Mouse (Mus musculus) heart, adult 2 months (tissue): Measurements from ENCODE around the gene Atpaf2.

ENCODE experiments used
- EP300 ChIP-seq: fragments of 200-500 bp; IDR thresholded peaks from 2 replicates; pipeline ENCODE4 v1.6.1; 2011; ENCODE audit warnings: low read depth, low read length, control low read depth; ENCODE audit not compliant: insufficient read depth
- POLR2A ChIP-seq: fragments of 200-500 bp; IDR thresholded peaks from 2 replicates; pipeline ENCODE4 v1.6.1; 2011; ENCODE audit warnings: mild to moderate bottlenecking, low read depth, low read length, control low read depth; ENCODE audit not compliant: insufficient read depth

- TF ChIP-seq POLR2A (no peak), EP300 (no peak)
Observed at GRCm38 (mm10) chr11:60422046-60422668, 3.9 kb upstream of the Atpaf2 start.
